Mouse (Mus musculus): ENCODE measurements around the gene Sgcb. TPM values are rescaled to one million over a fixed set of nuclear protein-coding genes. Genes with fewer than 3 reads are reported as not detected.
"Not testable (repeated sequence)": the region's sequence is repeated elsewhere in the genome, so short reads cannot be mapped to it uniquely, and the experiment has no call there.

Sgcb gene
- total and polyA plus RNA-seq, 2 experiments from 2014 or later, result 25.2 to 49.0 TPM

DNA sequence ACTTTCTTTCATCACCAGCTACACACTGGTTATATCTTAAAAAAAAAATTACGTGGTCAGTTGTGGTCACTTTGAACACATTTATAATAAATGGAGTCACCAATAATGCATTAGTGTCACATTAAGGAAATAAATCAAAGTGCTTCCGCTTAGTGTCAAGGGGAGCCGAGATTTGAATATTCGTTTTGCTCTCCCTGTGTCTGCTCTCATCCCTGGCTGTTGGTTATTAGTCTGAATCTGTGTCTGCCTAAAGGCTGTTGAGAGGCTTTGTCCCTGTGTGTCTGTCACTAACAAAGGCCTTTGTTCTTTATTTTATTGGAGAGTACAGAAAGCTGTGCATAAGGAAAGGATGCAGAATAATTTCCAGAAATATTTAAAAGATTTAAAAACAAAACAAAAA lies 61.0 kb downstream of the Sgcb start:
- H3K4me3 ChIP-seq (ENCODE audit: low read depth, low read length), result no peak overlapping the region
- no peaks in the 10 kb centered on the region for H3K36me3 ChIP-seq (replicated peaks; ENCODE audit: control insufficient read depth, insufficient read depth, low read length)
- no peak for ATAC-seq (ENCODE audit: insufficient read depth, low read depth)
- H3K4me1 ChIP-seq (ENCODE audit: control insufficient read depth, insufficient read depth), result no peaks in the 10 kb centered on the region
- no peaks in the 10 kb centered on the region for H3K9me3 ChIP-seq (replicated peaks; ENCODE audit: control insufficient read depth, low read length)
- WGBS, result 76% methylated on average over 4 of the region's 4 CpGs
- H3K4me2 ChIP-seq (ENCODE audit: low read depth, low read length), result no peak overlapping the region
- no peak for DNase-seq (ENCODE audit: low spot score)
- no peak overlapping the region for H3K27ac ChIP-seq (ENCODE audit: low read depth)
- no peaks in the 10 kb centered on the region for H3K27me3 ChIP-seq (ENCODE audit: control insufficient read depth, insufficient read depth, low read length)
- no peak for TF ChIP-seq CTCF (IDR thresholded peaks at IDR 0.05; ENCODE audit: low read depth)
- TF ChIP-seq EP300 (IDR thresholded peaks at IDR 0.05; ENCODE audit: low read depth), result no peak
- no peak overlapping the region for H3K9ac ChIP-seq (replicated peaks; ENCODE audit: low read depth, low read length)

DNA sequence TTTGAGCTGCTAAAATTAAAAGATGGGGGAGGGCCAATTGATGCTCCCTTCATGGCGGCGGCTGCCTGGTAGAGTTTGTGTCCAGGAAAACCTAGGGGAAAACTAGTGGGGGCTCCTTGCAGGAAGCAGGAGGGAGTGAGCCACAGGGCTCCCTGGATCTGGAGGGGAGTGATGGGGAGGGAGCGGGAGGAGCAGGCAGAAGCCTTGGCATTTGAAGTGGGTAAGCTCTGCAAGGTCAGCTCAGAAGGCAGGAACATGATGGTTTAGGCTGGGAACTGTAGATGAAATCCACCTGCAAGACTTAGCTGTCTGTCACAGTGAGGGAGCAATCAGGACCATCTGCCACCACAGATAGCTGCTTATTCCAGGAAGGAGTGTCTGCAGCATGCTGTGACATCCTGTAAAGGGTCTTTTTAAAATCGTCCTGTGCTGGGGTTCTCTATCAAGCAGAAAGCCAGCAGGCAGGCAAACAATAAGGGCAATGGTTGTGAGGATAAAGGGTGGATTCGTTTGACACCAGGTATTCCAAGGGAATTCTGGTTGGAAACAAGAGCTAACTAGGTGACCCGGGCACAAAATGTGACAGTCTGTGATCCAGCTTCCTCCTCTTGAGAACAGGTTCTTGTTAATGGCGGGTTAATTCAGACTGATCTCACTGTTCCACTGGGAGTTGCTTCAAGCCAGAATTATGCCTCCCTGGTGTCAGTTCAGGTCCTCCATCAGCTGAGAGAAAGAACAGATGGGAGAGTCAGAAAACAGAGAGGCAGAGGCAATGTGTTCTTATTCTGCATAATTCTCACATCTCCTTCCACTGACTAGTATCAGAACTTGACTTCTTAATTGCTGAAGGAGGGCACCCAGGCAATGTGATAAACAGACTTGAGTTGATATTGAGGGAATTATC lies 62.1 kb downstream of the Sgcb start:
- H3K9me3 ChIP-seq (replicated peaks; ENCODE audit: control insufficient read depth, low read length), result no peaks in the 10 kb centered on the region
- H3K36me3 ChIP-seq (replicated peaks; ENCODE audit: control insufficient read depth, insufficient read depth, low read length), result no peaks in the 10 kb centered on the region
- DNase-seq (ENCODE audit: low spot score) (no peak), ATAC-seq (ENCODE audit: insufficient read depth, low read depth) (no peak)
- no peak overlapping the region for H3K4me2 ChIP-seq (ENCODE audit: low read depth, low read length)
- no peak overlapping the region for H3K27ac ChIP-seq (ENCODE audit: low read depth)
- no peak overlapping the region for H3K4me3 ChIP-seq (ENCODE audit: low read depth, low read length)
- WGBS, result 38% methylated on average over 7 of the region's 7 CpGs
- no peak for TF ChIP-seq EP300 (IDR thresholded peaks at IDR 0.05; ENCODE audit: low read depth)
- TF ChIP-seq CTCF (IDR thresholded peaks at IDR 0.05; ENCODE audit: low read depth), result no peak
- H3K4me1 ChIP-seq (ENCODE audit: control insufficient read depth, insufficient read depth), result no peaks in the 10 kb centered on the region
- no peaks in the 10 kb centered on the region for H3K27me3 ChIP-seq (ENCODE audit: control insufficient read depth, insufficient read depth, low read length)
- H3K9ac ChIP-seq (replicated peaks; ENCODE audit: low read depth, low read length), result no peak overlapping the region

DNA sequence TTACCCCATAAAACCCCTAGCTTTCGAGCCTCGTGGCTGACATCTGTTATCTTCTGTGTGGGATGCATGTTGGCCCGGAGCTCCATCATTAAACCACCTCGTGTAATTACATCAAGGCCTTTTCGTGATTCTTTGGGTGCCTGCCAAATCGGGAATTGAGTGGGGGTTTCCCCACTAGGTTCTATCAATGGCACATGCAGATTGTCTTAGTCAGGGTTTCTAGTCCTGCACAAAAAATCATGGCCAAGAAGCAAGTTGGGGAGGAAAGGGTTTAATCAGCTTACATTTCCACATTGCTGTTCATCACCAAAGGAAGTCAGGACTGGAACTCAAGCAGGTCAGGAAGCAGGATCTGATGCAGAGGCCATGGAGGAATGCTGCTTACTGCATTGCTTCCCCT lies 63.6 kb downstream of the Sgcb start:
- not testable (repeated sequence) for DNase-seq (ENCODE audit: low spot score); H3K9ac ChIP-seq (replicated peaks; ENCODE audit: low read depth, low read length); ATAC-seq (ENCODE audit: insufficient read depth, low read depth); H3K27me3 ChIP-seq (ENCODE audit: control insufficient read depth, insufficient read depth, low read length); H3K4me2 ChIP-seq (ENCODE audit: low read depth, low read length); H3K9me3 ChIP-seq (replicated peaks; ENCODE audit: control insufficient read depth, low read length); H3K36me3 ChIP-seq (replicated peaks; ENCODE audit: control insufficient read depth, insufficient read depth, low read length); H3K27ac ChIP-seq (ENCODE audit: low read depth); H3K4me3 ChIP-seq (ENCODE audit: low read depth, low read length); H3K4me1 ChIP-seq (ENCODE audit: control insufficient read depth, insufficient read depth)
- 63% methylated on average over 6 of the region's 6 CpGs for WGBS

Other genes with a start within 250 kb of the Sgcb start
- not detected in 2 replicates for gene Cwh43, start 241.7 kb downstream of the Sgcb start, total RNA-seq (2014; rRNA removed; ENCODE audit: low replicate concordance)
- gene Cwh43, start 241.7 kb downstream of the Sgcb start, polyA plus RNA-seq (2015; fragmentation: Nextera tagmentation; extraction: Ambion mirVana), result 0.08 TPM in 1 of 2 replicates, not detected in the other
- 5.2 and 5.6 TPM in 2 replicates for gene Dcun1d4, start 166.8 kb downstream of the Sgcb start, total RNA-seq (2014; rRNA removed; ENCODE audit: low replicate concordance)
- 9.9 and 10.4 TPM in 2 replicates for gene Dcun1d4, start 166.8 kb downstream of the Sgcb start, polyA plus RNA-seq (2015; fragmentation: Nextera tagmentation; extraction: Ambion mirVana)
- gene Lrrc66, start 15.3 kb downstream of the Sgcb start, total RNA-seq (2014; rRNA removed; ENCODE audit: low replicate concordance), result 0.23 TPM in 1 of 2 replicates, not detected in the other
- 0.07 TPM in 1 of 2 replicates, not detected in the other for gene Lrrc66, start 15.3 kb downstream of the Sgcb start, polyA plus RNA-seq (2015; fragmentation: Nextera tagmentation; extraction: Ambion mirVana)
- 0.27 and 1.0 TPM in 2 replicates for gene Spata18, start 3.6 kb upstream of the Sgcb start, total RNA-seq (2014; rRNA removed; ENCODE audit: low replicate concordance)
- gene Spata18, start 3.6 kb upstream of the Sgcb start, polyA plus RNA-seq (2015; fragmentation: Nextera tagmentation; extraction: Ambion mirVana), result 0.84 and 0.87 TPM in 2 replicates

All from heart, postnatal 0 days (tissue).